Mouse (Mus musculus): ENCODE data around the gene Tnp1.

The Tnp1 gene

DNA sequence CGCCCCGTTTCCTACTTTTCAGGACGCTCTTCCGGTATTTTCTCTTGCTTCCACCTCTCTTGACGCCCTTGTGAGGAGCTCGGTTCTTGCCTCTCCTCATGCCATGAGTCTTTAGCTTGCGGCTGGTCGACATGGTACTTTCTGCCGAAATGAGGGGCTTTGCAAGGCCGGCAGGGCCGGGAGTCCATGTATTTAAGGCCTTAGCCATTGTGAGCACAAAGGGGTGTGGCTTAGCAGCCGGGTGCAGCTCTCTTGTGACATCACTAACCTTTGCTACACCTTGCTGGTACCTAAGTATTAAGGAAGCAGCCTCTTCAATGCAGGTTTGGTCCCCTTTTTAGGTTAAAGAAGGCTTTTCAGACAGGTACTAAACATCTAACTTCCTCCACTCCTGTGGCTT is at the start of gene Tnp1:
TSS of gene Tnp1 (minus strand) at position 179 of the 400 bp plus-strand sequence.
- no peak for DNase-seq (ENCODE audit: low spot score in 2 of 2)

DNA sequence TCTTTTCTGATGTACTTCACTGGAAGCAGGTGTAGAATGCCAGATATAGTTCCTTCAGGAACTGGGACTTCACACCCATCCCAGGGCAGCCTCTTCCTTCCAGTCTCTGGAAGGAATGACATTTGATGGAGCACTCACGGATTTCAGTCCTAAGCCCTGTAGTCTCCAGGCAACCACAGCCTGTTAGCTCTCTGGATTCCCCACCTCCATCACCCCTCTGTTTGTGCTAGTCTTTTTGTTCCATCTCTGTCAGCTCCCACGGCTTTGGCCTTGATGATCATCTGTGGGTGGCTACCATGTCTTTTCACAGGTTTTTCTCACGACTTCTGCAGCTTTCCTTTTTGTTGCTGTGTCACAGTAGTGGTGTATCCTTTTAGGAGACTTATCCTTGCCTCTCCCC is 48.6 kb upstream of the Tnp1 start:
- peak; percentile 6 to 24 for DNase-seq (ENCODE audit: low spot score in 2 of 2)

DNA sequence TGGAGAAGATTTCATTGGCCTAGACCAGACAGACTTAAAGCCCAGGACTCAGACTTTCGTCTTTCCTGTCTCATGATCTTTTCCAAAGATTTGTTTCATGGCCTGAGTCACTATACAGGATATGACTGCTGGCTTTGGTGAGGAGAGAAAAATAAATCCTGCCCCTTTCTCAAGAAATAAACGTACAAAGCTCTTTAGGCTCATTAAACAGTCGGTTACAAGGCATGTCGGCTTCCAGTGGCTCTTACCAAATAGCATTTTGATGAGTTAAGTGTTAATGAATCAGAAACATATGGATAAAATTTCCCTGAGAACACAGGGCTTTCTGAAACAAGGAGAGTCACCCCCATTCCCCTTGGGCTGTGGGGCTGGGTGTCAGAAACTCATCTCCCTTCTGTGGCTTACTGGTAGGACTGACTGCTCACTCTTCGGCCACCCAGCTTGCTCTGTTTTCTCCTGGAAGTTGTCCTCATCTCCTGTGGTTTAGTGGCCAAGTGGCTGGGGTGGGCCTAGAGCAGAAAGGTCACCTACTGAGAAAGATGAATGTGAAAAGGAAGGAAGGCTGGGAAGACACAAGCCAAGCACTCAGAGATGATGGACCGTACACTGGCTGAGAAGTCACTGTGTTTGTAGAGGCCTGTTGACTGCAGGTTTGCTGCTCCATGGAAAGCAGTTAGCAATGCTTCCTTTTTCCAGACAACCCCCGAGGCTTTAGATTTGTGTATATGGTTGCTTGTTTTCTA is 46.0 kb upstream of the Tnp1 start:
- no peak for DNase-seq (ENCODE audit: low spot score in 2 of 2)

DNA sequence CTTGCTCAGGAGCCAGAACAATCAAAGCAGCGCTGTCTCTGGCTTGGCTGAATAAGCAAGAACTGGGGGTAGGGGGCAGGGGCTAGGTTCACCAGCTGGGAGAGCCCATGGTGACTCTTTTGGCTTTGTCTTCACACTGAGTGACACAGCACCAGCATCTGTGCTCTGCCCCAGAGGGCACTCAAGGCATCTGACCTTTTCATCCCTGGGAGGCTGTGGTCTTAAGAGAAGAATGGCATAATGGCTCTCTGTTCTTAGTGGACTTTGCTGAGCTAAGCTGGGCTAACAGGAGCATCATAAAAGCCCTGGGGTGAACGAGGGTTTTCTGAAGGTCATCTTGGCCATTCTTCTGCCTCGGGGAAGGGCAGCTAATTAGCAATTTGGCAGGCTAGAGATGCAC is 44.6 kb upstream of the Tnp1 start:
- DNase-seq (ENCODE audit: low spot score in 2 of 2), result no peak

DNA sequence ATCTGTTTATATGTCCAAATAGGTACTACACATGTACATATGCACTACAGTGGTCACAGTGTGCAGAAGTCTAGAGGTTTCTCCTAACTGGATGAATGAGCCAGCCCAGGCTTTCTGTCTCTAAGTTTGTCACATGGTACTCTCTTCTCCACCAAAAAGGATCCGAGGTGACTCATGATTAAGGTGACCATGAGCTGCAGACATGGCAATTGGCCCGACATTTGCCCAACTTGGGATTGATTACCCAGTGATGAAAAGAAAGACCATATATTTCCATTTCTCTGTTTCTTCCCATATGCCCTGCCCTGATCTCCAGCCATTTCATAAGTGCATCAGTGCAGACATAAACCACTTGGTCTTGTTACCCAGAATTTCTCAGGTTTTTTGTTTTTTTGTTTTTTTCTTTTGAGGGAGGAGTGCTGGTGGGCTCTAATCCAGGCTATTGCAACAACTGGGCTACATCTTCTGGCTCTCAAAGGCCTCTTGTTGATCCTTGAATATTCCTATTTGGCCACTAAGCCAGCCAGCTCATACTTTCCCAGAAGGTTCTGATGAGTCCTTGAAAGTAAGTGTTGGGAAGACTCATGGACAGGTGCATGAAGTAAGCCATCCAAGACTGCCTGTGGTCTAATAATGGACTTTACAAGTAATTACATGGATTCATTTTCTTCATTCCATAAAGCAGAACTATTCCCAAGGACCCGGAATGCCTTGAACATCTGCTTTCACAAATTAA is 40.7 kb upstream of the Tnp1 start:
- no peak for DNase-seq (ENCODE audit: low spot score in 2 of 2)

DNA sequence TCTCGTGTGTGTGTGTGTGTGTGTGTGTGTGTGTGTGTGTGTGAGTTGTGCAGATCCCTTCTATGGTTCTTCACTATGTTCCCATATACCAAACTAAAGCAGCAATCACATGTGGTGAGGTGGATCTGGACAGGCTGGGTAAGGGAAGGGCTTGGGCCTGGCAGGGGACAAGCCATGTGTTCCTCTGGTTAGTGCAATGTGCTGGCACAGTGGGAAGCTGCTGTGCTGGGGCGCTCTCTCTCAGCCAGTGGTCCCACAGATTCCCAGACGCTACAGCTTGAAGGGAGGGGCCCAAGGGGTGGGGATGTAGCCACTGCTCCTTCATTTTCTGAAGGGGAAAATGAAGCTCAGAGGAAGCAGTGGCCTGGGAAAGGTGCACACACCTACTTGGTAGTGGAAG is 40.1 kb upstream of the Tnp1 start:
- no peak for DNase-seq (ENCODE audit: low spot score in 2 of 2)

DNA sequence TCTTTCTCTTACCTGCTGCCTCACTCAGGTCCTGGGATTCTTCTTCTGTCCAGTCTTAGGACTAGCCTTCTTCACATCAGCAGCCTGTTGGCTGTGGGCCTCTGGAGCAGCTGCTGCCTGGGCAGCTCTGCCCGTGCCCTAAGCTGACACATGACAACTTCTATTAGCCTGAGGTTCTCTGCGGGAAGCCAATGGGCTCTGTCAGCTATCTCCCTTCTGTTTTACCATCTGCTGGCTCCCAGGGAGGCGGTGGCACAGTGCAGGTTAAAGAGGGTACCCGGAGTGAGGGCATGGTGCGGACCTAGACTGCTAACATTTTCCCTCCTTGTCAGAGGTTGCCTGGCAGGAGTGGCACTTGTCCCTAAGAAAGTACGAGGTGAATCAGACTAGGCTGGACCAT is 39.5 kb upstream of the Tnp1 start:
- DNase-seq (ENCODE audit: low spot score in 2 of 2), result no peak

DNA sequence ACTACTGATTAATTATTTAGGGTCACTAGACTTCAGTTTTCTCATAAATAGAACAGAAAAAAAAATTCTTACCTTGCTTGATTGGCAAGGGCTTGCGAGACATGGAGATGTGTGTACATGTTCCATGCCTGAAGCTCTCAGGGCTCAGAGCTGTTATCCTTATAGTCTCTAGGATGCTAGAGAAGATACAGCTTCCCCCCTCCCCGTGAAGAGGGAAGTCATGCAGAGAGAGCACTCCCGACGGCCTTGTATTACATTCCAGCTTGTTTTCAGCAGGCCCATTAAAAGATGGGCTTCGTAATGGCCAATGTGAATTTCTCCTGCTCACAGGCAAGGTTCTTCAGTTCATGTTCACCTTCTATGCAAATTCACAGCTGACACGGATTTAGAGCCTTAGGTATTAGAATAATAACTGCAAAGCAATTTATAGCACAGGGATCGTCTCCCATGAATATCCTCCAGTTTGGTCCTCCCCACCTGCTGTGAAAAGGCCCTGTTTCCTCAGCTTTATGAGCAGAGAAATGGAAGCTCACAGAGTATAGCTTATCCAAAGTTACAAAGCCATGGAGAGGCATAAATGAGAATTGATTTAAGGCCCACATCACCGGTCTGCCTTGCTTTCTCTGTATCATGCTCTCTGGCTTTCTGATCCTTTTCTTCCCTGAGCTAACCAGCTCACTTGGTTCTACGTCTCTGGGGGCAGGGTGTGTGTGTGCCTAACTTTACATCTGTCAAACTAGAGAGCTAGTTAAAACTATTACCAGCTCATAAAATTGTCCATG is 38.0 kb upstream of the Tnp1 start:
- DNase-seq (ENCODE audit: low spot score in 2 of 2), result no peak

DNA sequence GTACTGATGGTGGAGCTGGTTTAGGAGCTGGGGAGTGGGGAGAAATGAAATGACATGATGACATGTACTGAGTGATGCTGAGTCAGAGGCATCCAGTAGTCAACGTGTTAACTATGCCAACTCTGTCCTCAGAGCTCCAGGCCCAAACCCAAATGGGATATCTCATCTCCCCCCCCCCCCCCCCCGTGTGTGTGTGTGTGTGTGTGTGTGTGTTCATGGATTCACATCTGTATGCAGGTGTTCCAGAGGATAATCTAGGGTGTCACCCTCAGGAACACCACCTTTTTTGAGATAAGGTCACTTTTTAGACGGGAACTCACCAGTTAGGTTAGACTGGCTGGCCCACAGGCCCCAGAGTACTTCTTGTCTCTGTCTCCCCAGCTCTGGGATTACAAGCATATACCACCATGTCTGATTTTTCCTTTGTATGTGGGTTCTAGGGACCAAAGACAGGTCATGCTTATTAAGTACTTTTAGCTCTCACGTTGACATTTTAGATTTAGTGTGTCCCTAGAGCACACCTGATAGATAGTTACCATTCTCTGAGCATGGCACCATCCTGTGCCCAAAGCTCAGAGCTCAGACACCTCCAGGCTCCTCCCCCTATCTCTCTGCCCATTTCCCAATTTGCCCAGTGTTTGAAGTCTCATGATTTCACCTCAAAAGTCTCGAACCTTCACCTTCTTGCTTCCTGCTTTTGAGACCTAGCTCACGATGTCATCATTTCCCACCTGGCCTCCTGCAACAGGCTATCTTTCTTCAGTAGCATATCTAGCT is 31.4 kb upstream of the Tnp1 start:
- no peak for DNase-seq (ENCODE audit: low spot score in 2 of 2)

DNA sequence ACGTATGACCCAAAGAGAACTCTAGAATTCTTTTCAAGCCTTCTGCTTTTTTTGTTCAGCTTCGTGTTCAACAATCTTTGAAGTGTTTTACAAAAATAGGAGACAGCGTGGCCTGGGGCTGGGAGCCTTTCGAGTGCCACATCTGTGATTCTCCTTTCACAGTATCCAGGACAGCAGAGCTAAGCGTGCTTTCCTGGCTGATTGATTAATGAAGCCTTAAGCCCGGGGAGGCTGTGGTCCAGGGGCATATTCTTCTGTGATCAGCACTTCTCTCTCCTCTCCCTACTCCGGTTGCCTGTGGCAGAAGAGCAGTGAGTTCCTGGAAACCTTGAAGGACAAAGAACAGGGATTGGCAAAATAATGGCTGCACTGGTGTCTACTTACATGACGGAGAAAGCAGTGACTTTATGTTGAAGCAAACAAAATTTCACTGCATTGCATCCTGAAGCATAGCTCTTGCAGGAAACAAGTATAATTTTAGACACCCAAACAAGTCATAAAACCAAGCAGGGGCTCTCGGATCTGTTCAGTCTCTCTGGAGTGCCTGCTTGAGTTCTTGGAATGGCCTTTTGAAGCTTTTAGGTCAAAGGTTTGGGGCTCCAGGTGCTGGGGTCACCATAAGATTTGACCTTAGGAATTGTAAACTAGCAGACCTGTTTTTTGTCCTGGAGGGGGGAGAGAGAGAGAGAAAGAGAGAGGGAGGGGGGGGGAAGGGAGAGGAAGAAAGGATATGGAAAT is 30.4 kb upstream of the Tnp1 start:
- DNase-seq (ENCODE audit: low spot score in 2 of 2), result no peak

DNA sequence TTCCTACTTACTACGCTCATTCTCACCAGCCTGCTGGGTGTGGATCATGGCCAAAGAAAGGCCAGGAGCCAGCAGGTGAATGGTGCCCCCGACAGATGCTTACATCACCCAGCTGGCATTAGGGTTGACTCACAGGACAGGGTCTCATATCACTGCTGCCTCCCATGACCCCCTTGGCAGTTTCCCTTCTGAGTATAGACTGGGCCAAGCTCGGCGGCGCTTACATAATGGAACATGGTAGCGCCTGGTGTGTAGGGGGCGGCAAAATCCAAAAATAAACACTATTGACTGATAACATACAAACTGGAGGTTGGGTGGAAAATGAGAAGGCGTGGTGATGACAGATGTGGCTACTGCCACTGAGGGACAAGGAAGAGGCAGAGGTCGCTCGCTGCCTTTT is 28.0 kb upstream of the Tnp1 start:
- DNase-seq (ENCODE audit: low spot score in 2 of 2), result no peak

DNA sequence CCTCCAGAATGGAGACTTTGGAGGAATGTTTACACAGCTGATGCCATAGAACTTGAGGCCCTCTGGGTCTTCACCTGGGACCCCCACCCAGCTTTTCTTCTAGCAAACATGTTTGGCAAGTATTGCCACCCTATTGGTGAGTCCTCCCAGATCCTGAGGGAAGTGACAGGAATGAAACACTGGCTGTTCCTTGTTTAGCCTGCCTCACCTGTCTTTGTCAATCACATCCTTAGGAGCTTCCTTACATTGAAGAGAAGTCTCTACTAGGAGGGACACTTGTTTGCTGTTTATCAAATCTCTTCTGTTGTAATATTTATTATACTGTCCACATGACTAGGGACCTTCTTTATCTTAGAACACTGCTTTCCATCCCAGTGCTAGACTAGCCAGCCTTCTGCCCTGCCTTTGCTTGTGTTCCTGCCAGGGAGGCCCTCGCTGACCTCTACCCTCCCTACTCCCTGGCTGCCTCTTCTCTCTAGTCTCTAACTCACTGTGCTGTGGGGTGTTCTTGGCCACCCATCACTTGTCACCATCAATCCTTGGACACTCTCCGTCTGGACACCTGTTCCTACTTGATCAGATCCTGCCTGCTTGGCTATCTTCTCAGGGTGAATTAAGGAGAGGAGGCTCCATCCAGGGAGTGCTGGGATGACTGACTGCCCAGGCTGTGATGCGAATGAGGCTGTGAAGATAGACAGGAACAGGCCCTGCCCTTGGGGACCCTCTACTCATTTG is 25.1 kb upstream of the Tnp1 start:
- DNase-seq (ENCODE audit: low spot score in 2 of 2), result no peak

DNA sequence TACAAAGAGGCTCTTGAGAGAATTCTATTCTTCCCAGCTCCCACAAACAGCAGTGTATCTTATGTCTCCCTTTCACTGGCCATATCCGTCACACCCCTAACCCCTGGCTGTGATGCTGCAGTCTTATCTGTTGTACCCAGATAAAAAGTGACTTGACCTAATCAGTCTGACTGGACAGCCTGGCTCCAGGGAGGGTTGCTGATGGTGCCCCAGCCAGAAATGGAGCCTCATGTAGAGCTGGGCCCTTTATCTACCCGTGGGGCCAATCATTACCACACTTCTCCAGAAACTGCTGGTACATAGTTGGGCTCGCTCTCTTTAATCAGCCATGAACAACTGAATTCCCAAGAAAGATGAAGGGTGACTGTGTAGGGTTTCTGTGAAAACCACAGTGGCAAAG is 22.8 kb upstream of the Tnp1 start:
- no peak for DNase-seq (ENCODE audit: low spot score in 2 of 2)

DNA sequence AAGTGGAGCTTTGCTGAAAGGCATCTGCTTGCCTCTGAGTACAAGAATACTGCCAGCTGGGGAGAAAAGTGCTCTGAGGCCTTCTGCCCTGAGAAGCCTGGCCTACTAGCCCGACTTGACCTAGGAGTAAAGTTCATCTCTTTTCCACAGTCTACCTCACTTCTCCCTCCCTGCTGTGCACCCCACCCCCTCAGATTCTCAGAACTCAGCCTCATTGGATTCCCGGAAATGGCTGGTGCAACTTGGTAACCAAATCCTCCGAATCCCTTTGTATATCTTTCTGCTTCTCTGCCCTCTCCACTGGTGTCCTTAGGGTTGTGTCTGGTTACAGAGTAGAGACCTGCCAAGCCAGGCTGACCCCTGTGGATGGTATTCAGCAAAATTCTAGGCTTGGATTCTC is 20.8 kb upstream of the Tnp1 start:
- no peak for DNase-seq (ENCODE audit: low spot score in 2 of 2)

DNA sequence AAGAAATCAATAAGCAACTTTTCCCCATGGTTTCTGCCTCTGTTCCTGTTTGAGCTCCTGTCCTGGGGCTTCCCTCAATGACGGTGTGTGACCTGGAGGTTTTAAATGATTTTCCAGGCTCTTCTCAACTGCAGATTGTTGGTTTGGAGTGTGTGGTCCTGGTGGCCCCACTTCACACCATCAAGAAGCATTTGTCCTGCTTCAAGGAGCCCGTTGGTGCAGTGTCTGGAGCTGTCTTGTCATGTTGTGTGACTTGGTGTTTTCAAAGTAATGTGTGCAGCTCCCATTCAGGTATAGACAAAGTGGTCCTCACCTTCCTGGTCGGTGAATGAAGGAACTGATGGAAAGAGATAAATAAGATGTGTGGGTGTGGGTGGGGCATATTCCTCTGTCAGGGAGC is 20.0 kb upstream of the Tnp1 start:
- DNase-seq (ENCODE audit: low spot score in 2 of 2), result no peak

DNA sequence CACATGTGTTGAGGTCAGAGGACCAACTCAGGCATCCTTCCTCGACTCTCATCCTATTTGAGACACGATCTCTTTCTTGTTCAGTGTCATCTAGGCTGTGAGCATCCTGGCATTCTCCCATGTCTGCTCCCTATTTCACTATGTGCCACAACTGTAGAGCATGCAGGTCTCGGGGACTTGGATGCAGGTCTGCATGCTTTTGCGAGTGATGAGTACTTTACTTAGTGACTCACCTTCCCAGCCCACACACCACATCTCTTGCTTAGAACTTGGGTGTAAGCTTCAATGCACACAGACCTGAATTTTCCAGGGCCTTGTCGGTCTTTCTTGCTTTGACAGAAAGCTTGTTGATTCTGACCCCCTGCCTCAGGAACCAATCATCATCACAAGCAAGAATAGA is 16.8 kb upstream of the Tnp1 start:
- DNase-seq (ENCODE audit: low spot score in 2 of 2), result no peak

DNA sequence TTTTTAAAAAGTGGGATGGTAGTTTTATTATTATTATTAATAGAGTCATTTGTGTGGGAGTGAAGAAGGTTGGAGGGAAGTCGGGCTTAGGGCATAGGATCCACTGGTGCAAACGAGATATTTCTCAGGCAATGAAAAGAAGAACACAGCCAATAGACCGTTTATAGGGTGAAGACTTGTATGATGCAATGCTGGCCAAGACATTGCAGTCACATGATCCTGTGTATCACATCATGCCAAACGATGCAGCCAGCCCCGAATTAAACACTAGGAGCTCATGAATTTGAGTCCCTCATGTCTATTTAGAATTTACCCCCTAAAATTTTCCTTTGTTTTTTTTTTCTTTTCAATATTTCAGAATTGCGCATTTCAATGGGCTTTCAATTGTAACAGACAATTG is 13.0 kb upstream of the Tnp1 start:
- DNase-seq (ENCODE audit: low spot score in 2 of 2), result no peak

DNA sequence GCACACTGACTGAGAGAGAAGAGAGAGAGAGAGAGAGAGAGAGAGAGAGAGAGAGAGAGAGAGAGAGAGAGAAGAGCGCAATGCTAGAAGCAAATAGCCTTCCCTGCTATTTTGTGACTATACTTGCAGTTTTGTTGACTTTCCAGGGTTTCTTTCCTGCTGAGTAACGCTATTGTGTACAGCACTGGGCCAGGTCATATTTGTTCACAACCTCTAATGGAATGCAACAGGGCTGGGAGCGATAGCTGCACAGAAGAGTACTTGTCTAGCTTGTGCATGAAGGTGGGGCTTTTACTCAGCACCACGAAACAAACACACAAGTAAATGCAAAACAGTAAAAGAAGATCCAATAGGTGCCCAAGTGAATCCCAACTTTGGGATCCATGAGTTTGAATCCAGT is 11.7 kb upstream of the Tnp1 start:
- no peak for DNase-seq (ENCODE audit: low spot score in 2 of 2)

DNA sequence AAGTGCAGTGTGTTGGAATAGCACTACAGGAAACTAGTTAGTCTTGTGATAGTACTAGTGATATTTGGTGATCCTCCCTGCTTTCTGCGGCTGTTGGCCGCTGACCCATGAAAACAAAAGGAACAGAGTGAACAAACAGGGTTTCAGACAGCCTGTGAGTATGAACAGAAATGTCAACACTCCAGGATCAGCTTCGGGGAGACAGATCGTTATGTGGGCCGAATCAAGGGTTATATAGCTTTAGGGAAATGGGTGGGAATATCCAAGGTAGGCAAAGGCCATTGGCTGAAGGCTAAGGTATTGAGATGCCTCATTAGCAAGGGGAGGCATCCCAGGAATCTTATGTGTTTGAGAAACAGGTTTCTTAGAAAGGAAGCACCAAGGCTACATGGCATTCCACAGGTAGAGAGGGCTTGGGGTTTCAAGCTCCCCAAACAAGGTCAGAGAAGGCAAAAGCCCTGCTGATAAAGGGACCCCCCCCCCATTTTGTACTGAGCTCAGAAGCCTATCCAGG is 11.1 kb upstream of the Tnp1 start:
- DNase-seq (ENCODE audit: low spot score in 2 of 2), result no peak

DNA sequence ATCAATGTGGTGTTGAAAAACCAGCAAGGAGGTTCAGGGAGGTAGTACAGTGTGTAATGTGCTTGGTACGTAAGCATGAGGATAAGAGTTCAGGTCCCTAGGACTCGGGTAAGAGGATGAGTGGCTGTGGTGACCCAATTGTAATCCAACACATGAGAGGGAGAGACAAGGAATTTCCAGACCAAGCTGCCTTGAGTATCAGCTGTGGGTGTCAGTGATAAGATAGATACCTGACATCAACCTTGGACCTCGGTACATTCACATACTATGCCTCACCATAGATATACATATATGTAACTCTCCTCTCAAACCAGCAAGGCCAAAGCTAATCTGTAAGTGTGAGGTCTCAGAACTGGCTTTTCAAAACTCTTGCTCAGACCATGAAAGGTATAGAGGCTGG is 10.4 kb upstream of the Tnp1 start:
- DNase-seq (ENCODE audit: low spot score in 2 of 2), result no peak

All from right cerebral cortex, postnatal 36 days (tissue).